Mouse (Mus musculus) liver, postnatal 0 days (tissue): ENCODE measurements around the gene Dgcr2.

ENCODE experiments used
- CTCF ChIP-seq: sonication (generic); IDR thresholded peaks from 2 replicates; pipeline ENCODE4 v1.5.1; 2016; ENCODE audit warnings: antibody characterized with exemption, low read depth
- EP300 ChIP-seq: IDR thresholded peaks from 2 replicates; pipeline ENCODE4 v1.6.1; 2016; ENCODE audit warnings: antibody characterized with exemption, low read depth, mild to moderate bottlenecking

DNA sequence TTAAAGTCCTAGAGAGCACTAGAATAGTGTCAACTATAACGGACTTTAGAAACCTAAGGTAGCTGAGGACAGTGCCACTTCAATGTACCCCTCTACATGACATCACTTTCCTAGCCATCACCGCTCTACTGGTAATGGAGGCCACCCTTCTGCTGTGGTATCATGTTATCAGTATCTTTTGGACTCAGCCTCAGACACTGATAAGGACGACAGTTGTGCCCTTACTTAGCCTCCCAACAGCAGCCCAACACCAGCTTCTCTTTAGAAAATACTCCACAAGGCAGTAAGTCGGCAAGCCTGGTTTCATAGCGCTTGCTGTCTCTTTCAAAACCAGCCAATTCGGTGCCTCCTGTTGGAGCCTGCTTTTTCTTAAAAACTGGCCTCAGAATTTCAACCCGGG is 63.8 kb downstream of the Dgcr2 start:
- no peak for TF ChIP-seq CTCF
- no peak for TF ChIP-seq EP300
